Mouse (Mus musculus) ES-E14 (cell line): Measurements from ENCODE around the gene Wrap53.

Source experiments
- MAFK ChIP-seq: IDR thresholded peaks from 2 replicates; pipeline ENCODE4 v1.6.1; 2014; ENCODE audit warnings: mild to moderate bottlenecking, low read depth, low read length, inconsistent platforms; ENCODE audit not compliant: insufficient read depth
- ZC3H11A ChIP-seq: IDR thresholded peaks from 2 replicates; pipeline ENCODE4 v1.6.1; 2012; ENCODE audit warnings: low read depth, mild to moderate bottlenecking, inconsistent platforms, low read length, borderline replicate concordance

GRCm38 (mm10) chr11:69519976-69520375, 60.1 kb downstream of the Wrap53 start:
- no peak for TF ChIP-seq ZC3H11A
- TF ChIP-seq MAFK, result no peak
